Mouse (Mus musculus): ENCODE measurements around the gene Ubl3. TPM values are rescaled to one million over a fixed set of nuclear protein-coding genes. Genes with fewer than 3 reads are reported as not detected.

Ubl3 gene
- 115 TPM for polyA plus RNA-seq (2015; fragmentation: Illumina TruSeq; extraction: RNeasy Lipid Tissue Mini Kit (QIAGEN cat#74804); ENCODE audit: insufficient read depth, low replicate concordance)

DNA sequence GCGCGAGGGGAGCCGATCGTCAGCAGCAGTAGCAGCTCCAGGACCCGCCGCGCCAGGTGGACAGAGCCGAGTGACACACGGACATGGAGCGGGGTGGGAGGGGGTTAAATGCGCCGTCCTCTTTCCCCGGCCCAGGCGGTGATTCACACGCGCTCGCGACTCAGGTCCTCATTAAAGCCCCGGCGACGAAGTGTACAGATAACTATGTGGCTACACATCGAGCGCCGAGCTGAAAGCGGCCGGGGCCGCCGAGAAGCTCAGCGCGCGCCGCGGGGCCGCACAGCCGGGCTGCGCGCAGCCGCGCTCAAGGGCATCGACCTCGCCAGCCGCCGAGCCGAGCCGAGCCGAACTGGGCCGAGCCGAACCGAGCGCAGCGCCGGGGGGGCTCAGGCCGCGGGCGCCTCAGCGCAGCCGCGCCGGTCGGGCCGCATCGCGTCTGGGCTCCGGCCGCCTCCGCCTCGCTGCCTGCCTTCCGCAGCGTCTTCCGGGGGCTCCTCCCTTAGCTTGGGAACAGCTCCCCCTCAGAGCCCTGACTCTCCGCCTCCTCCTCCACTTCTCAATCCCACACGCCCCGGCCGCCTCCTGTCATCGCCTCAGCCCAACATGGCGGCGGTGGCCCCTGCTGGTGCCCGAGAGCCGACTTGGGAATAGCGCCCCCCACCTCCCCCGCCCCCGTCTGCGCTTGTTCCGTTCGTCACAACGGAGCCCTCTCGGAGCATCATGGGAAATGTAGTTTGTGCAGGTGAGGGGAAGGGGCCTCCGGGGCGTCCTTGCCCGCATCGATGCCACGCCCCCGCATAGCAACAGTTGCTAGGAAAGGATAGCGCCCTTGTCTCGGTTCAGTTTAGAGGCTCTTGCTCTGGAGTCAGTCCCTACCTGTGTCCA lies at the start of gene Ubl3:
Gene Ubl3, minus strand, starts transcription at position 603 of the 885 bp plus-strand sequence.

Other genes starting within 250 kb of the Ubl3 start
- 14.0 TPM for gene Slc7a1, start 152.9 kb downstream of the Ubl3 start, polyA plus RNA-seq (2015; fragmentation: Illumina TruSeq; extraction: RNeasy Lipid Tissue Mini Kit (QIAGEN cat#74804); ENCODE audit: insufficient read depth, low replicate concordance)

Data from spleen, adult 10 weeks (tissue).